Mouse (Mus musculus) bone marrow macrophage, adult 2 months (primary cell): Measurements from ENCODE around the gene Nup107.

ENCODE experiments used
- CTCF ChIP-seq: IDR thresholded peaks from 2 replicates; pipeline ENCODE4 v1.5.1; 2012; ENCODE audit warnings: low read depth, mild to moderate bottlenecking, low read length, moderate library complexity
- POLR2A ChIP-seq: IDR thresholded peaks from 2 replicates; pipeline ENCODE4 v1.6.1; 2012; ENCODE audit warnings: mild to moderate bottlenecking, low read depth, low read length, borderline replicate concordance

GRCm38 (mm10) chr10:117746297-117746883 is 46.1 kb downstream of the Nup107 start, which contains the start of gene Slc35e3:
- TF ChIP-seq POLR2A (no peak), CTCF (no peak)
